Mouse (Mus musculus): ENCODE measurements at regions not wholly inside any gene's neighbourhood (a gene's known extent, or its start where the extent isn't known, plus 50 kb on each side); places are given as distances from the start of the nearest gene placed in this dataset.

GRCm38 (mm10) chr10:6053207-6053606, 131.0 kb upstream of the Rgs17 start:
- no peak for DNase-seq (ENCODE audit: low spot score)
- 70% methylated on average over 2 of the region's 2 CpGs for WGBS
- H3K4me3 ChIP-seq = no peak overlapping the region

DNA sequence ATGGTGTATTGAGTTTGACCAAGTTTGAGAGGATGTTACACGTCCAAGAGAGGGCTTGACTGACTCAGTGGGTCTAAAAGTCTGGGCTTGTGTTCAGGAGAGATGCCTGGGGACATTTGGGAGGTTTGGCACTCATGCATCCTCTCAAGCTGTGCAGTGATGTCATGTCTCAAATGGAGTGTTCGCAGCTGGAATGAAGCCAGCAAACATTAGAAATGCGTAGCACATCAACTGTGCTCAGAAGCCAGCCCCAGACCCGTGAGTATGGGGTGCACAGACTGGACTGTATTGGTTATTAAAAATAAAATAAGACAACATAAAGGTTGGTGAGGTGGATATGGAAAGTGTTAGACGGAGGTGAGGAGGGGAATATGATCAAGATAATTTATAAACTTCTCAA, 121.2 kb upstream of the Rgs17 start:
- DNase-seq (ENCODE audit: low spot score) = no peak
- Histone ChIP-seq H3K27ac (no peak overlapping the region), H3K27me3 (ENCODE audit: insufficient read depth, poor library complexity, severe bottlenecking) (no peaks in the 10 kb centered on the region), H3K9me3 (no peaks in the 10 kb centered on the region), H3K4me3 (no peak overlapping the region), H3K4me1 (replicated peaks) (no peaks in the 10 kb centered on the region), H3K36me3 (no peaks in the 10 kb centered on the region)
- 81% methylated on average over 5 of the region's 5 CpGs for WGBS

More at GRCm38 (mm10) chr10:6053207-6053606, 131.0 kb upstream of the Rgs17 start:
- Histone ChIP-seq H3K4me1 (replicated peaks) (no peaks in the 10 kb centered on the region), H3K9me3 (no peaks in the 10 kb centered on the region; the same call in 1 of the 2 replicates), H3K27ac (no peak overlapping the region), H3K36me3 (no peaks in the 10 kb centered on the region), H3K27me3 (ENCODE audit: insufficient read depth, poor library complexity, severe bottlenecking) (no peaks in the 10 kb centered on the region)

- WGBS = 80% methylated on average over 4 of the region's 4 CpGs
- no peaks in the 10 kb centered on the region for H3K4me1 ChIP-seq (replicated peaks)
- H3K27me3 ChIP-seq (ENCODE audit: insufficient read depth, poor library complexity, severe bottlenecking) = no peaks in the 10 kb centered on the region
- no peak for DNase-seq (ENCODE audit: low spot score)
- H3K36me3 ChIP-seq = no peaks in the 10 kb centered on the region
- H3K27ac ChIP-seq = no peak overlapping the region
- H3K4me3 ChIP-seq = no peak overlapping the region
- no peaks in the 10 kb centered on the region for H3K9me3 ChIP-seq
Measured at GRCm38 (mm10) chr10:6039771-6040170, 117.6 kb upstream of the Rgs17 start.

DNA sequence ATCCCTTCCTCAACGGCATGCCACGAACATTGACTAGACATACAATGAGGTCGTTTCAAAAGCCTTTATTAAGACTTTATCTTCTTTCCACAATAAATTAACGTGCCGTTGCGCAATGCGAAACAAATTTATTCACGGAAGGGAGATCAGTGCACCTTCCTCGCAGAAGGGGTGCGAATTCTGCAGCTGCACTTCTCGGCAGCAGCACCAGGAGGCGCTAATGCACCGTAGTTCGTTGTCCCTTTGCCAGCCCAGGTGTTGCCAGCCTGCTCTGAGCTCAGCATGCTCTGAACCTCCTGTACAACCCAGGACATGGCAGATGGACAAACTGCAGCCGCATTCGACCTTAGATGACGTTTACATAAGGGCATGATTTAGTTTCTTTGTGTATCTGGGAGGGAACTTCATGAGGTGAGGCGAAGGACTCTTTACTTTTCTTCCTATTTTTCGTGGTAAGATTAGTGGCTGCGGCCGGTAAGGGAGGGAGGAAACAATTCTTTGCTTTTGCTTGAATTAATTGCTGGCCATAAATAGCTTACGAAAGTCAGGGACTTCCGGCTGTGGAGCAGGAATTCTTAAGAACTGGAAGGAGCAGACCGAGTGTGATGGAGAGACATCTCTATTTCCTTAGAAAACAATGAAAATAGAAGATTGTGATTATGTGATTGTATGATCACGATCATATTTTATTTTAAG, 113.7 kb upstream of the Rgs17 start:
- Histone ChIP-seq H3K27ac (no peak overlapping the region), H3K36me3 (no peaks in the 10 kb centered on the region), H3K4me3 (no peak overlapping the region), H3K27me3 (ENCODE audit: insufficient read depth, poor library complexity, severe bottlenecking) (no peaks in the 10 kb centered on the region), H3K4me1 (replicated peaks) (no peaks in the 10 kb centered on the region), H3K9me3 (no peaks in the 10 kb centered on the region; the same call in 1 of the 2 replicates)
- 33% methylated on average over 25 of the region's 25 CpGs for WGBS
- peak; percentile 73 for DNase-seq (ENCODE audit: low spot score)

DNA sequence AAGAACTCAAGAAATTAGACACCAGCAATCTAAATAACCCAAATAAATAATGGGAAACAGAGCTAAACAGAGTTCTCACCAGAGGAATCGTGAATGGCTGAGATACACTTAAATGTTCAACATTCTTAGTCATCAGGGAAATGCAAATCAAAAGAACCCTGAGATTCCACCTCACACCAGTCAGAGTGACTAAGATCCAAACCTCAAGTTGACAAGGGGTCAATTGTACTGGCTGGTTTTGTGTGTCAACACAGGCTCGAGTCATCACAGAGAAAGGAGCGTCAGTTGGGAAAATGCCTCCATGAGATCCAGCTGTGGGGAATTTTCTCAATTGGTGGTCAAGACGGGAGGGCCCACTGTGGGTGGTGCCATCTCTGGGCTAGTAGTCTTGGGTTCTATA, 110.3 kb upstream of the Rgs17 start:
- Histone ChIP-seq H3K4me1 (replicated peaks) (no peaks in the 10 kb centered on the region), H3K27me3 (ENCODE audit: insufficient read depth, poor library complexity, severe bottlenecking) (no peaks in the 10 kb centered on the region), H3K9me3 (no peaks in the 10 kb centered on the region; the same call in 1 of the 2 replicates), H3K4me3 (no peak overlapping the region), H3K27ac (no peak overlapping the region), H3K36me3 (no peaks in the 10 kb centered on the region)
- 79% methylated on average over 4 of the region's 4 CpGs for WGBS
- no peak for DNase-seq (ENCODE audit: low spot score)

DNA sequence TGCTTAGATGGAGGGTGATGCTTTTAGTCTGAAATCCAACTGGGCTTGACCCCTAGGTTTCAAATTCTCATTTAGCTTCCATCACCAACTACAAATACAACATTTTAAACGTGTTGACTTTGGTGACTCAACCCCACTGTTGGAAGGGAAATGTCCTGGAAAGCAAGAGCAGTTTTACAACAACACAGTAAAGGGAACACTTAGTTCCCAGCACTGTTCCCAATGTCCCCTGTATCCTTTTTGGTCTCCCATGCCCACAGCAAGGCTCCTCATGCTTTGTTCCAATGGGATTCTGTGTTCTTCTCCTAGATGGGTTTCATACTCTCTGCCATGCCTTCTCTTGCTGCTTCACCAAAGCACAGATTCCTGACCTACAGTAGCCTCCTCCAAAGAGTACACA, 105.4 kb upstream of the Rgs17 start:
- Histone ChIP-seq H3K36me3 (no peaks in the 10 kb centered on the region), H3K27me3 (ENCODE audit: insufficient read depth, poor library complexity, severe bottlenecking) (no peaks in the 10 kb centered on the region), H3K4me1 (replicated peaks) (no peaks in the 10 kb centered on the region), H3K4me3 (no peak overlapping the region), H3K9me3 (no peaks in the 10 kb centered on the region), H3K27ac (no peak overlapping the region)
- no peak for DNase-seq (ENCODE audit: low spot score)
- 49% methylated on average over 1 of the region's 1 CpGs for WGBS

GRCm38 (mm10) chr10:6026317-6026716, 104.1 kb upstream of the Rgs17 start:
- no peak overlapping the region for H3K27ac ChIP-seq
- H3K36me3 ChIP-seq = no peaks in the 10 kb centered on the region
- 86% methylated on average over 5 of the region's 5 CpGs for WGBS
- no peaks in the 10 kb centered on the region for H3K9me3 ChIP-seq
- H3K4me1 ChIP-seq (replicated peaks) = no peaks in the 10 kb centered on the region
- H3K27me3 ChIP-seq (ENCODE audit: insufficient read depth, poor library complexity, severe bottlenecking) = no peaks in the 10 kb centered on the region
- no peak for DNase-seq (ENCODE audit: low spot score)
- no peak overlapping the region for H3K4me3 ChIP-seq

DNA sequence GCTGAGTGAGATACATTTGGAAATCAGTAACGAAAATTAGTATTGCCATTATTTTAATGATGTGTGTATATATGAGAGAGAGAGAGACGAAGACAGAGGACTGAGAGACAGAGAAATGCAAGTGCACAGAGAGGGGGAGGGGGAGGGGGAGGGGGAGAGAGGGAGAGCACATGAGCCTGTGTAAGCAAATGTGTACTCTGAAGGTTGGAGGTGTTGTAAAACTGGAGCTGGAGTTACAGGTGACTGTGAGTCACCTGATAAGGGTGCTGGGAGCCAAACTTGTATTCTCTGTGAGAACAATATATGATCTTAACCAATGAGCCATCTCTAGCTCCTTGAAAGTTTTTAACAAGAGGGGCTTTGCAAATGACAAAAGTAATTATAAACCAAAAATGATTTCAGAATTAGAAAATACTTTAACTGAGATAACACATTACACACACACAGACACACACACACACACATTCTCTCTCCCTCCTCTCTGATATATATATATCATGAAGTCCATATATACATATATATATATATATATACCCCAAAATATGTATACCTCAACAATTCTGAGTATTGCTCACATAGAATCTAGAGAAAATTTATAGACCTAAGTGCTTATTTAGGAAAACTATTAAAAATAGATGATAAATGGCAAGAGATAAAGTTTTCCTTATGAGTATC, 100.5 kb upstream of the Rgs17 start:
- Histone ChIP-seq H3K4me3 (no peak overlapping the region), H3K27me3 (ENCODE audit: insufficient read depth, poor library complexity, severe bottlenecking) (no peaks in the 10 kb centered on the region), H3K27ac (no peak overlapping the region), H3K36me3 (no peaks in the 10 kb centered on the region), H3K4me1 (replicated peaks) (no peaks in the 10 kb centered on the region), H3K9me3 (no peaks in the 10 kb centered on the region)
- DNase-seq (ENCODE audit: low spot score) = no peak
- 84% methylated on average over 2 of the region's 2 CpGs for WGBS

GRCm38 (mm10) chr10:6020944-6021684, 98.9 kb upstream of the Rgs17 start:
- WGBS = 53% methylated on average over 9 of the region's 9 CpGs
- Histone ChIP-seq H3K27ac (no peak overlapping the region), H3K4me1 (replicated peaks) (no peaks in the 10 kb centered on the region), H3K4me3 (no peak overlapping the region), H3K36me3 (no peaks in the 10 kb centered on the region), H3K9me3 (no peaks in the 10 kb centered on the region), H3K27me3 (ENCODE audit: insufficient read depth, poor library complexity, severe bottlenecking) (no peaks in the 10 kb centered on the region)
- DNase-seq (ENCODE audit: low spot score) = no peak

- Histone ChIP-seq H3K4me3 (no peak overlapping the region), H3K27me3 (ENCODE audit: insufficient read depth, poor library complexity, severe bottlenecking) (no peaks in the 10 kb centered on the region), H3K9me3 (no peaks in the 10 kb centered on the region), H3K27ac (no peak overlapping the region), H3K36me3 (no peaks in the 10 kb centered on the region), H3K4me1 (replicated peaks) (0 out of 2 replicates have a peak, but pooled peaks cover 2% of the 10 kb centered on the region)
- no peak for DNase-seq (ENCODE audit: low spot score)
- 84% methylated on average over 4 of the region's 4 CpGs for WGBS
Measured at GRCm38 (mm10) chr10:6013743-6014142, 91.5 kb upstream of the Rgs17 start.

- no peaks in the 10 kb centered on the region for H3K36me3 ChIP-seq
- no peak overlapping the region for H3K27ac ChIP-seq
- no peaks in the 10 kb centered on the region for H3K9me3 ChIP-seq
- whole genome bisulfite sequencing = 73% methylated on average over 5 of the region's 5 CpGs
- no peak overlapping the region for H3K4me3 ChIP-seq
- no peak for DNase-seq (ENCODE audit: low spot score)
- no peaks in the 10 kb centered on the region for H3K27me3 ChIP-seq (ENCODE audit: insufficient read depth, poor library complexity, severe bottlenecking)
- 0 out of 2 replicates have a peak, but pooled peaks cover 2% of the 10 kb centered on the region for H3K4me1 ChIP-seq (replicated peaks)
Measured at GRCm38 (mm10) chr10:6011541-6011940, 89.3 kb upstream of the Rgs17 start.

- Histone ChIP-seq H3K36me3 (no peaks in the 10 kb centered on the region), H3K4me1 (replicated peaks) (0 out of 2 replicates have a peak, but pooled peaks cover 2% of the 10 kb centered on the region), H3K4me3 (no peak overlapping the region), H3K27ac (no peak overlapping the region), H3K9me3 (no peaks in the 10 kb centered on the region), H3K27me3 (ENCODE audit: insufficient read depth, poor library complexity, severe bottlenecking) (no peaks in the 10 kb centered on the region)
- 47% methylated on average over 5 of the region's 5 CpGs for WGBS
- DNase-seq (ENCODE audit: low spot score) = no peak
Measured at GRCm38 (mm10) chr10:6011029-6011428, 88.8 kb upstream of the Rgs17 start.
